Mouse (Mus musculus) liver, embryonic 14.5 days (tissue): ENCODE data around the gene Hmgxb4. TPM values are rescaled to one million over a fixed set of nuclear protein-coding genes. Genes with fewer than 3 reads are reported as not detected.

Experiments
- ATAC-seq: fragments of 200-750 bp; cut with Nextera tagmentation; 2 replicates; pipeline ENCODE4 v1.8.0; 2017; ENCODE audit warnings: moderate number of reproducible peaks, mild to moderate bottlenecking, moderate library complexity; ENCODE audit not compliant: insufficient read depth
- DNase-seq, 3 experiments: peaks; one replicate each; pipeline ENCODE4 v3.0.0-alpha.2; 2012 to 2013; ENCODE audit warnings: low read depth in 3 of 3, low spot score in 3 of 3
- H3K27ac ChIP-seq: fragments of 300-500 bp; sonication (generic); 2 replicates; pipeline ENCODE4 v1.5.1; 2014; ENCODE audit warnings: moderate library complexity, mild to moderate bottlenecking, control low read depth, inconsistent platforms
- H3K27me3 ChIP-seq: fragments of 300-500 bp; sonication (generic); 2 replicates; pipeline ENCODE4 v1.6.1; 2014; ENCODE audit warnings: mild to moderate bottlenecking, low read length, moderate library complexity; ENCODE audit not compliant: control insufficient read depth, insufficient read depth
- H3K36me3 ChIP-seq: fragments of 300-500 bp; sonication (generic); replicated peaks from 2 replicates; pipeline ENCODE4 v1.6.1; 2014; ENCODE audit warnings: low read depth; ENCODE audit not compliant: control insufficient read depth, insufficient read depth
- H3K4me1 ChIP-seq, 2 experiments: fragments of 200-500 bp in 1 of 2; fragments of 300-500 bp in 1 of 2; sonication (generic) in 1 of 2; replicated peaks; 2 replicates each; pipeline ENCODE4 v1.6.1; 2012 to 2014; ENCODE audit warnings: antibody characterized with exemption in 1 of 2, inconsistent platforms in 1 of 2, low read length in 1 of 2; ENCODE audit not compliant: control insufficient read depth in 2 of 2, insufficient read depth in 2 of 2
- H3K4me2 ChIP-seq: fragments of 300-500 bp; sonication (generic); 2 replicates; pipeline ENCODE4 v1.6.1; 2014; ENCODE audit warnings: low read depth, mild to moderate bottlenecking, control low read depth, moderate library complexity
- H3K4me3 ChIP-seq, 2 experiments: fragments of 200-500 bp in 1 of 2; fragments of 300-500 bp in 1 of 2; sonication (generic) in 1 of 2; 2 replicates each; pipeline ENCODE4 v1.5.1; 2012 to 2014; ENCODE audit warnings: low read depth in 2 of 2, low read length in 2 of 2, mild to moderate bottlenecking in 2 of 2, control low read depth in 1 of 2, inconsistent platforms in 1 of 2, moderate library complexity in 1 of 2; ENCODE audit not compliant: insufficient read depth in 1 of 2
- H3K9ac ChIP-seq: fragments of 300-500 bp; sonication (generic); replicated peaks from 2 replicates; pipeline ENCODE4 v1.6.1; 2014; ENCODE audit warnings: mild to moderate bottlenecking, control low read depth, moderate library complexity
- H3K9me3 ChIP-seq: fragments of 300-500 bp; sonication (generic); 2 replicates; pipeline ENCODE4 v1.6.1; 2016; ENCODE audit warnings: low read length, mixed read lengths; ENCODE audit not compliant: control insufficient read depth
- CTCF ChIP-seq: IDR thresholded peaks from 2 replicates; pipeline ENCODE4 v1.5.1; 2016; ENCODE audit warnings: antibody characterized with exemption, low read depth, control low read depth
- EP300 ChIP-seq: IDR thresholded peaks from 2 replicates; pipeline ENCODE4 v1.6.1; 2016; ENCODE audit warnings: antibody characterized with exemption, low read depth
- WGBS: fragments of 180-500 bp; shearing (Covaris S2); extraction: QIAGEN DNeasy Blood & Tissue Kit; methylation state at CpG from one replicate; pipeline ENCODE4 v1.1.7; 2014; ENCODE audit not compliant: insufficient replicate concordance; 5-methylcytosine and 5-hydroxymethylcytosine counted together
- polyA plus RNA-seq, 2 experiments: library from polyadenylated mRNA; depleted of rRNA in 1 of 2; stranded (reverse) in 1 of 2; unstranded in 1 of 2; fragments of >200 nt; fragmentation: Nextera tagmentation in 1 of 2; extraction: Ambion mirVana in 1 of 2; gene quantifications; 2 replicates each; pipeline versions ENCODE4 v1.2.1 to v1.2.3; 2012 to 2014

The Hmgxb4 gene
- polyA plus RNA-seq, 2 experiments = 10.3 to 13.2 TPM

GRCm38 (mm10) chr8:75047784-75048183, 54.6 kb downstream of the Hmgxb4 start:
- H3K36me3 ChIP-seq = no peaks in the 10 kb centered on the region
- no peak overlapping the region for H3K4me3 ChIP-seq
- H3K27ac ChIP-seq = no peak overlapping the region
- no peaks in the 10 kb centered on the region; a peak in 1 of 4 replicates for H3K4me1 ChIP-seq
- H3K27me3 ChIP-seq = no peaks in the 10 kb centered on the region
- H3K9ac ChIP-seq = no peak overlapping the region
- H3K9me3 ChIP-seq = no peaks in the 10 kb centered on the region
- TF ChIP-seq CTCF (no peak), EP300 (no peak)
- 73% methylated on average over 3 of the region's 3 CpGs for WGBS
- no peak overlapping the region for H3K4me2 ChIP-seq
- DNase-seq (no peak), ATAC-seq (no peak)

- no peak for ATAC-seq
- Histone ChIP-seq H3K36me3 (no peaks in the 10 kb centered on the region), H3K27ac (no peak overlapping the region), H3K4me3 (no peak overlapping the region), H3K9ac (no peak overlapping the region), H3K4me1 (no peaks in the 10 kb centered on the region), H3K9me3 (no peaks in the 10 kb centered on the region), H3K4me2 (no peak overlapping the region), H3K27me3 (no peaks in the 10 kb centered on the region)
- no peak for DNase-seq
- no peak for TF ChIP-seq CTCF
- WGBS = 76% methylated on average over 4 of the region's 4 CpGs
These were observed 60.2 kb downstream of the Hmgxb4 start for GRCm38 (mm10) chr8:75053342-75053741.

- TF ChIP-seq EP300 (no peak), CTCF (no peak)
- WGBS = 53% methylated on average over 2 of the region's 2 CpGs
- Histone ChIP-seq H3K36me3 (no peaks in the 10 kb centered on the region), H3K27ac (no peak overlapping the region), H3K9me3 (no peaks in the 10 kb centered on the region), H3K9ac (no peak overlapping the region), H3K4me3 (no peak overlapping the region), H3K27me3 (no peaks in the 10 kb centered on the region), H3K4me1 (no peaks in the 10 kb centered on the region), H3K4me2 (no peak overlapping the region)
- ATAC-seq = no peak
- DNase-seq = no peak
These were observed 62.5 kb downstream of the Hmgxb4 start for GRCm38 (mm10) chr8:75055673-75056072.

GRCm38 (mm10) chr8:75060022-75060421, 66.9 kb downstream of the Hmgxb4 start:
- Histone ChIP-seq H3K36me3 (no peaks in the 10 kb centered on the region), H3K4me1 (no peaks in the 10 kb centered on the region), H3K27me3 (no peaks in the 10 kb centered on the region), H3K9ac (no peak overlapping the region), H3K27ac (no peak overlapping the region), H3K9me3 (no peaks in the 10 kb centered on the region), H3K4me2 (no peak overlapping the region), H3K4me3 (no peak overlapping the region)
- DNase-seq (no peak), ATAC-seq (no peak)
- 64% methylated on average over 6 of the region's 6 CpGs for WGBS
- no peak for TF ChIP-seq EP300
- no peak for TF ChIP-seq CTCF

GRCm38 (mm10) chr8:75060815-75061214, 67.7 kb downstream of the Hmgxb4 start:
- H3K27ac ChIP-seq = no peak overlapping the region
- no peaks in the 10 kb centered on the region for H3K9me3 ChIP-seq
- H3K36me3 ChIP-seq = no peaks in the 10 kb centered on the region
- no peak for DNase-seq
- H3K27me3 ChIP-seq = no peaks in the 10 kb centered on the region
- H3K4me2 ChIP-seq = no peak overlapping the region
- no peak for TF ChIP-seq CTCF
- TF ChIP-seq EP300 = no peak
- no peaks in the 10 kb centered on the region for H3K4me1 ChIP-seq
- no peak overlapping the region for H3K4me3 ChIP-seq
- no peak overlapping the region for H3K9ac ChIP-seq
- WGBS = 72% methylated on average over 2 of the region's 2 CpGs
- ATAC-seq = no peak

GRCm38 (mm10) chr8:75063290-75063689, 70.1 kb downstream of the Hmgxb4 start:
- 77% methylated on average over 3 of the region's 3 CpGs for WGBS
- no peaks in the 10 kb centered on the region for H3K36me3 ChIP-seq
- TF ChIP-seq EP300 (no peak), CTCF (no peak)
- no peak overlapping the region for H3K4me2 ChIP-seq
- H3K4me3 ChIP-seq = no peak overlapping the region
- ATAC-seq (no peak), DNase-seq (no peak)
- no peak overlapping the region for H3K27ac ChIP-seq
- no peaks in the 10 kb centered on the region for H3K27me3 ChIP-seq
- no peaks in the 10 kb centered on the region for H3K9me3 ChIP-seq
- H3K9ac ChIP-seq = no peak overlapping the region
- 0 out of 4 replicates have a peak, but pooled peaks cover 0 to 2% of the 10 kb centered on the region in 2 experiments for H3K4me1 ChIP-seq
